Mouse (Mus musculus) layer of hippocampus, postnatal 14 days (tissue): ENCODE results near the gene Ppp1r16b. TPM values are rescaled to one million over a fixed set of nuclear protein-coding genes. Genes with fewer than 3 reads are reported as not detected.

ENCODE experiments used
- DNase-seq, 2 experiments: peaks; one replicate each; pipeline ENCODE4 v3.0.0; 2021 to 2022; ENCODE audit warnings: low spot score in 2 of 2, mixed read lengths in 1 of 2
- total RNA-seq, 2 experiments: library from RNA; stranded (reverse); gene quantifications; 2 replicates each; pipeline ENCODE4 v1.2.3; 2021

Gene Ppp1r16b
- total RNA-seq, 2 experiments from 2014 or later: 97.4 to 97.9 TPM

GRCm38 (mm10) chr2:158689060-158689459 is 23.9 kb downstream of the Ppp1r16b start:
- no peak for DNase-seq

GRCm38 (mm10) chr2:158689640-158690039 is 24.4 kb downstream of the Ppp1r16b start:
- DNase-seq: no peak

- no peak for DNase-seq
Observed at GRCm38 (mm10) chr2:158690116-158690515, 24.9 kb downstream of the Ppp1r16b start.

GRCm38 (mm10) chr2:158692191-158692590 is 27.0 kb downstream of the Ppp1r16b start:
- no peak for DNase-seq

GRCm38 (mm10) chr2:158695811-158696210 is 30.6 kb downstream of the Ppp1r16b start:
- no peak for DNase-seq

GRCm38 (mm10) chr2:158696451-158696850 is 31.3 kb downstream of the Ppp1r16b start:
- DNase-seq: no peak

GRCm38 (mm10) chr2:158699908-158700307 is 34.7 kb downstream of the Ppp1r16b start:
- no peak for DNase-seq

GRCm38 (mm10) chr2:158700535-158701256 is 35.5 kb downstream of the Ppp1r16b start:
- DNase-seq: no peak

- DNase-seq: no peak
Observed at GRCm38 (mm10) chr2:158701505-158701904, 36.3 kb downstream of the Ppp1r16b start.

- no peak for DNase-seq
Observed at GRCm38 (mm10) chr2:158702176-158702575, 37.0 kb downstream of the Ppp1r16b start.

GRCm38 (mm10) chr2:158704720-158705119 is 39.5 kb downstream of the Ppp1r16b start:
- no peak for DNase-seq

GRCm38 (mm10) chr2:158705529-158705928 is 40.3 kb downstream of the Ppp1r16b start:
- no peak for DNase-seq

- DNase-seq: no peak
Observed at GRCm38 (mm10) chr2:158706704-158707408, 41.7 kb downstream of the Ppp1r16b start.

GRCm38 (mm10) chr2:158708121-158708520 is 42.9 kb downstream of the Ppp1r16b start:
- no peak for DNase-seq

GRCm38 (mm10) chr2:158711929-158712751 is 46.9 kb downstream of the Ppp1r16b start:
- no peak for DNase-seq

GRCm38 (mm10) chr2:158714826-158715225 is 49.6 kb downstream of the Ppp1r16b start:
- no peak for DNase-seq

- DNase-seq: no peak
Observed at GRCm38 (mm10) chr2:158716066-158716465, 50.9 kb downstream of the Ppp1r16b start.

- DNase-seq: no peak
Observed at GRCm38 (mm10) chr2:158717551-158718418, 52.6 kb downstream of the Ppp1r16b start.

GRCm38 (mm10) chr2:158718816-158719549 is 53.8 kb downstream of the Ppp1r16b start:
- DNase-seq: no peak
